Mouse (Mus musculus): ENCODE data around the gene Rab34.

DNA sequence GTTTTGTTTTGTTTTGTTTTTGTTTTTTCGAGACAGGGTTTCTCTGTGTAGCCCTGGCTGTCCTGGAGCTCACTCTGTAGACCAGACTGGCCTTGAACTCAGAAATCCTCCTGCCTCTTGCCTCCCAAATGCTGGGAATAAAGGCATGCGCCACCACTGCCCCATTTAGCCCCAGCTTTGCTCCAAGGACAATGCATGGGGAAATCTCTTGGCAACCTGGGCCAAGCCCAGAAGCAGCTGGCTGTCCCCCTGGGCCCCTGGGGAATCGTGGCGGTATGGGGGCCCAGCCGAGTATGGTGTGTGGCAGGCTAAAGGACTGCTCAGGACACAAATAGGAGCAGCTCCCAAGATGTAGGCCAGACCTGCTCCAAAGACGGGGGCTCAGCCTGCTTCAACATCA, 16.1 kb downstream of the Rab34 start:
- TF ChIP-seq CTCF (IDR thresholded peaks at IDR 0.05; ENCODE audit: extremely low read depth, insufficient read depth, insufficient read length, insufficient replicate concordance) (no peak), POLR2A (IDR thresholded peaks at IDR 0.05; ENCODE audit: low read depth, low read length) (no peak)
